ENCODE assay signal across 12 mouse cellular contexts in genomic region chr6:72660391-72660720, GRCm38 (mm10). TPM values are rescaled to one million over a fixed set of nuclear protein-coding genes. Genes with fewer than 3 reads are reported as not detected.
A peak's percentile ranks its signal among the peaks of the same experiment; 100 is the strongest.
DNase-seq lines count a peak whose midpoint lies in the region; ATAC-seq lines count a peak whose summit lies in the region.
"Had no signal": no experiment of that assay in that cellular context is flagged by ENCODE, and none has a peak within 500 bp of the region (broad histone marks: within the 10 kb centered on the region; RNA-seq: fewer than 3 reads in every experiment).

No protein-coding gene starts in this region.

- peaks cover 73% of the 10 kb centered on the region for H3K4me1 ChIP-seq in kidney, embryonic 15.5 days
- H3K4me1 ChIP-seq in embryonic facial prominence, embryonic 12.5 days = peaks cover 63% of the 10 kb centered on the region
- peaks cover 69% of the 10 kb centered on the region for H3K4me1 ChIP-seq in limb, embryonic 12.5 days (replicated peaks)

- H3K4me2 ChIP-seq in kidney, embryonic 15.5 days = no peak overlapping the region
- H3K4me2 ChIP-seq in embryonic facial prominence, embryonic 12.5 days (replicated peaks) = no peak overlapping the region
- H3K4me2 ChIP-seq in limb, embryonic 12.5 days = no peak overlapping the region

- DNase-seq in cerebellum, postnatal 14 days = peak; percentile 22 to 27
- no peak for DNase-seq in cerebellum, adult 18-20 months
- DNase-seq in kidney, postnatal 14 days = no peak
- DNase-seq in frontal cortex, postnatal 10 days (ENCODE audit: low spot score in 2 of 2) = no peak
- DNase-seq: B cell, adult 2 months; cerebellum, adult 9-11 months; gastrocnemius, postnatal 14 days had no signal

- WGBS in kidney, embryonic 15.5 days = 62% methylated on average over 6 of the region's 6 CpGs
- 71% methylated on average over 6 of the region's 6 CpGs for WGBS in embryonic facial prominence, embryonic 12.5 days
- 83% methylated on average over 6 of the region's 6 CpGs for WGBS in limb, embryonic 12.5 days

- no peaks in the 10 kb centered on the region for H3K36me3 ChIP-seq in kidney, embryonic 15.5 days
- no peaks in the 10 kb centered on the region for H3K36me3 ChIP-seq in embryonic facial prominence, embryonic 12.5 days
- no peaks in the 10 kb centered on the region; the same call in 1 of the 2 replicates for H3K36me3 ChIP-seq in limb, embryonic 12.5 days

- H3K9ac ChIP-seq in kidney, embryonic 15.5 days = no peak overlapping the region
- no peak overlapping the region for H3K9ac ChIP-seq in embryonic facial prominence, embryonic 12.5 days
- H3K9ac ChIP-seq in limb, embryonic 12.5 days (replicated peaks) = no peak overlapping the region

- H3K9me3 ChIP-seq in kidney, embryonic 15.5 days (replicated peaks) = no peaks in the 10 kb centered on the region
- no peaks in the 10 kb centered on the region for H3K9me3 ChIP-seq in embryonic facial prominence, embryonic 12.5 days
- H3K9me3 ChIP-seq in limb, embryonic 12.5 days = no peaks in the 10 kb centered on the region

- H3K27ac ChIP-seq in kidney, embryonic 15.5 days = peak overlapping the region; percentile 55
- peak overlapping the region; percentile 57; the same call in 1 of the 2 replicates for H3K27ac ChIP-seq in embryonic facial prominence, embryonic 12.5 days
- peak overlapping the region; percentile 36; the same call in 1 of the 2 replicates for H3K27ac ChIP-seq in limb, embryonic 12.5 days
- H3K27ac ChIP-seq: macrophage had no signal

- no peaks in the 10 kb centered on the region for H3K27me3 ChIP-seq in kidney, embryonic 15.5 days
- H3K27me3 ChIP-seq in embryonic facial prominence, embryonic 12.5 days = no peaks in the 10 kb centered on the region
- H3K27me3 ChIP-seq in limb, embryonic 12.5 days = no peaks in the 10 kb centered on the region

- no peak overlapping the region for H3K4me3 ChIP-seq in kidney, embryonic 15.5 days (replicated peaks)
- no peak overlapping the region for H3K4me3 ChIP-seq in embryonic facial prominence, embryonic 12.5 days
- H3K4me3 ChIP-seq in limb, embryonic 12.5 days (replicated peaks) = no peak overlapping the region

- ATAC-seq in kidney, embryonic 15.5 days (replicated peaks; ENCODE audit: low FRiP score) = 0 out of 2 replicates have a peak, but pooled peaks have one; percentile 6
- no peak; the same call in 1 of the 2 replicates for ATAC-seq in embryonic facial prominence, embryonic 12.5 days (ENCODE audit: insufficient number of reproducible peaks, insufficient read depth, low FRiP score, low TSS enrichment)
- ATAC-seq in limb, embryonic 12.5 days (ENCODE audit: insufficient number of reproducible peaks, insufficient read depth, low FRiP score, low TSS enrichment, low read depth) = no peak
- no peak for ATAC-seq in granulocyte monocyte progenitor cell, adult 5-6 weeks (replicated peaks; ENCODE audit: poor library complexity, severe bottlenecking)

RNA-seq across cellular contexts. Expression of gene Tgoln1, which starts 43.6 kb away (rescaled TPM):
- polyA plus RNA-seq in kidney, embryonic 15.5 days (2015; fragmentation: Nextera tagmentation; extraction: Ambion mirVana) = 37.5 and 39.5 TPM in 2 replicates
- polyA plus RNA-seq in embryonic facial prominence, embryonic 12.5 days (2016; fragmentation: Nextera tagmentation; extraction: Ambion mirVana) = 23.8 and 24.6 TPM in 2 replicates
- 20.9 and 21.7 TPM in 2 replicates for polyA plus RNA-seq in limb, embryonic 12.5 days (2016; fragmentation: Nextera tagmentation; extraction: Ambion mirVana)
- total RNA-seq in granulocyte monocyte progenitor cell, adult 5-6 weeks (2014; fragmentation: Nextera tagmentation) = 31.1 and 32.7 TPM in 2 replicates
- total RNA-seq in granulocyte monocyte progenitor cell, adult 5-6 weeks (2017) = 66.5 and 71.3 TPM in 2 replicates

Comparison
In these comparisons a context has a peak if more than half of its experiments do, and no peak if none do; other contexts are left out.
1. DNase-seq: peak in cerebellum, postnatal 14 days (2 of 2); none in cerebellum, adult 18-20 months (0 of 2), kidney, postnatal 14 days (single experiment) and frontal cortex, postnatal 10 days (0 of 2).
2. Peak in every context shown above with its lines, with median percentiles within 50 percentile points of each other: H3K27ac ChIP-seq.